Mouse (Mus musculus) liver, adult 2 months (tissue): Measurements from ENCODE around the gene Crispld2. TPM values are rescaled to one million over a fixed set of nuclear protein-coding genes. Genes with fewer than 3 reads are reported as not detected.

Source experiments
- DNase-seq: peaks from one replicate; pipeline ENCODE4 v3.0.0-alpha.2; 2011; ENCODE audit warnings: low read depth, low spot score; ENCODE audit errors: extremely low read depth
- H3K27ac ChIP-seq: fragments of 200-500 bp; replicated peaks from 2 replicates; pipeline ENCODE4 v1.5.1; 2012; ENCODE audit warnings: low read depth, mild to moderate bottlenecking, control low read depth, inconsistent platforms, low read length; ENCODE audit not compliant: insufficient read depth
- H3K27me3 ChIP-seq: fragments of 200-500 bp; 2 replicates; pipeline ENCODE4 v1.6.1; 2012; ENCODE audit warnings: mild to moderate bottlenecking, moderate library complexity, low read length, inconsistent platforms; ENCODE audit not compliant: control insufficient read depth, insufficient read depth
- H3K36me3 ChIP-seq: fragments of 200-500 bp; 2 replicates; pipeline ENCODE4 v1.6.1; 2012; ENCODE audit warnings: low read length, inconsistent platforms; ENCODE audit not compliant: control insufficient read depth, insufficient read depth
- H3K4me1 ChIP-seq: fragments of 200-500 bp; 2 replicates; pipeline ENCODE4 v1.6.1; 2011; ENCODE audit warnings: low read length; ENCODE audit not compliant: control insufficient read depth, insufficient read depth
- H3K4me3 ChIP-seq: fragments of 200-500 bp; 2 replicates; pipeline ENCODE4 v1.5.1; 2011; ENCODE audit warnings: low read depth, mild to moderate bottlenecking, control low read depth, low read length, moderate library complexity; ENCODE audit not compliant: insufficient read depth
- H3K79me2 ChIP-seq: fragments of 200-500 bp; 2 replicates; pipeline ENCODE4 v1.6.1; 2012; ENCODE audit warnings: inconsistent platforms, mild to moderate bottlenecking, low read length, moderate library complexity; ENCODE audit not compliant: control insufficient read depth, insufficient read depth
- H3K9ac ChIP-seq: fragments of 200-500 bp; 2 replicates; pipeline ENCODE4 v1.6.1; 2012; ENCODE audit warnings: low read depth, mild to moderate bottlenecking, control low read depth, inconsistent platforms, low read length
- CTCF ChIP-seq: fragments of 200-500 bp; IDR thresholded peaks from 2 replicates; pipeline ENCODE4 v1.5.1; 2011; ENCODE audit warnings: low read depth, low read length, control low read depth
- POLR2A ChIP-seq: fragments of 200-500 bp; IDR thresholded peaks from 2 replicates; pipeline ENCODE4 v1.6.1; 2011; ENCODE audit warnings: low read length, control low read depth; ENCODE audit not compliant: insufficient read depth; ENCODE audit errors: extremely low read depth
- WGBS: fragments of 180-500 bp; shearing (Covaris S2); methylation state at CpG from one replicate; pipeline ENCODE4 v1.1.7; 2018; 5-methylcytosine and 5-hydroxymethylcytosine counted together
- polyA plus RNA-seq: library from polyadenylated mRNA; depleted of rRNA; stranded (reverse); fragments of >200 nt; gene quantifications from 2 replicates; pipeline ENCODE4 v1.2.3, GENCODE M21; 2012
- total RNA-seq: library from RNA; depleted of rRNA; stranded (reverse); fragments of >200 nt; gene quantifications from 2 replicates; pipeline ENCODE4 v1.2.3, GENCODE M21; 2014

Gene Crispld2
- total and polyA plus RNA-seq, 2 experiments = 0.28 to 0.72 TPM

DNA sequence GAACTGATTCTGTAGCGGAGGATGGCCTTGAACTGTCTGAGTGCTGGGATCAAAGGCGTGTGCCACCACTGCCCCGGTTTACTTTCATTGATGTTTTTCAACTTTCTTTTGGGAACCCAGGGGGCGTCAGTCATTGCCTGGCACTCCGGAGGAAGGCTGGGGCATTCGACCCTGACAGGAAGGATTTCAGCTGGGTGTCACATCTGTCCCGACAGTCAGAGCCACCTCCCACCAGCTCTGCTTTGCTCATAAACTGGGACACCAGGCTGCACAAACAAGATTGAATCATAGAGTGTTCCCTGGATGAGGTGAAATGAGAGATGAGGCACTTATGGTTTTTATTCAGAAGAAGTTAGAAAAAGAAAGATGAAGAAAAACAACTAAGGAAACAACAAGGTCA, 40.0 kb upstream of the Crispld2 start:
- H3K79me2 ChIP-seq = no peaks in the 10 kb centered on the region
- H3K4me3 ChIP-seq = no peak overlapping the region
- no peaks in the 10 kb centered on the region for H3K4me1 ChIP-seq
- peaks cover 70% of the 10 kb centered on the region for H3K36me3 ChIP-seq
- TF ChIP-seq POLR2A (no peak), CTCF (no peak)
- DNase-seq = no peak
- no peak overlapping the region for H3K9ac ChIP-seq
- 65% methylated on average over 7 of the region's 7 CpGs for WGBS
- no peaks in the 10 kb centered on the region for H3K27me3 ChIP-seq
- H3K27ac ChIP-seq = no peak overlapping the region

DNA sequence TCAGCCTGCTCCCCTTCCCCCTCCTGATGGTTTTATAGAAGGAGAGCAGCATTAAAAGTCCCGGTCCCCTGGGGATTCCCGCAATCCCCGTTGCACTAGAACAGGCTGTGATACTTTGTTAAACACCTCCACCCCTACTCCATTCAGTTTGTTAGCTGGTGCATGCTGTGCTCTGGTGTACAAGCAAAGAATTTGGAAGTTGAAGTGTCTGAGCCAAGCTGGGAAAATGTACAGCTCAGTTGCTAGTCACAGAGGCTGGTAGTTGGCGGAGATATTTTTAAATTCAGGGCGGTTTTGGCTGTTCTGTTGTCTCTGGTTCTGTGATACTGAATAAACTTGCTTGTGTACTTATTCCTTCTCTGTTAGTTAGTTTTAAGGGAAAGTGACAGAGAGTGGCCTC, 39.5 kb upstream of the Crispld2 start:
- H3K4me1 ChIP-seq = no peaks in the 10 kb centered on the region
- no peak overlapping the region for H3K9ac ChIP-seq
- no peaks in the 10 kb centered on the region for H3K27me3 ChIP-seq
- peaks cover 69% of the 10 kb centered on the region for H3K36me3 ChIP-seq
- TF ChIP-seq POLR2A (no peak), CTCF (no peak)
- WGBS = 95% methylated on average over 5 of the region's 5 CpGs
- DNase-seq = no peak
- H3K4me3 ChIP-seq = no peak overlapping the region
- no peaks in the 10 kb centered on the region for H3K79me2 ChIP-seq
- H3K27ac ChIP-seq = no peak overlapping the region

DNA sequence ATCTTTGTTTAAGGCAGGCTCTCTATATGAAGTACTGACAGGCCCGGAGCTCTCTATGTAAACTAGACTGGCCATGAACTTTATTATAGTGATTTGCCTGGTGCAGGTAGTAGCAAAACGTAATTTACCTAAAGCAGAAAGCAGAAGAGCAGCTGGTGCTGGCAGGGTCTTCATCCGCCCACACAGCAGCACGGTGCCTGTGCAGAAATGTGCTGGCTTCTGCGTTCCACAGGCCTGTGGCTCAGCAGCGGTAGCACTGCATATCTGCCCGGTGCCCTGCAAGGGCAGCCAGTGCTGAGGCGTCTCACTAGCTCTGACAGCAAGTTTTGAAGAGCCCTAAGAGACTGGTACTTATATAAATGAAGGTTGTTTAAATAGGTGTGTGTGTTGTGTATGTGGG, 36.9 kb upstream of the Crispld2 start:
- Histone ChIP-seq H3K4me3 (no peak overlapping the region), H3K27ac (no peak overlapping the region), H3K27me3 (no peaks in the 10 kb centered on the region), H3K4me1 (no peaks in the 10 kb centered on the region), H3K9ac (no peak overlapping the region), H3K79me2 (no peaks in the 10 kb centered on the region), H3K36me3 (peaks cover 57% of the 10 kb centered on the region; the same call in 1 of the 2 replicates)
- DNase-seq = no peak
- TF ChIP-seq POLR2A (no peak), CTCF (no peak)
- WGBS = 93% methylated on average over 8 of the region's 8 CpGs

DNA sequence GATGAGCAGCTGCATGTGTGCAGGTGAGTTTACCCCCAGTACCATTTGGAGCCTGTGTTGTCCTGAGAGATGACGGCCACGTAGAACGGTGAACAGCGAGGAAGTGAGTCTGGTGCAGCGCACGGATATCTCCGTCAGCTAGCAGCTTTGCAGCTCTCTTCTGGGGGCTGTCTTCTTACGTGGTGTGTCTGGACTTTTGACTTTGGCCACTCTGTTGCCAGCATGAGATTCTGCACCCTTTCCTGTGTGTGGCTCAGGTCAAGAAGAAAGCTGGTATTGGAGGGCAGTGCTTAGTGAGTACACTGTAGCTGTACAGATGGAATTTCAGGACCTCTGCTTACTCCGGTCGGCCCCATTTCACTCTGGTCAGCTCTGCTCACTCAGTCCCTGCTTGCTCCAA, 34.2 kb upstream of the Crispld2 start:
- 89% methylated on average over 10 of the region's 10 CpGs for WGBS
- Histone ChIP-seq H3K36me3 (peaks cover 32% of the 10 kb centered on the region; the same call in 1 of the 2 replicates), H3K27me3 (no peaks in the 10 kb centered on the region), H3K4me1 (no peaks in the 10 kb centered on the region), H3K27ac (no peak overlapping the region), H3K9ac (no peak overlapping the region), H3K79me2 (no peaks in the 10 kb centered on the region), H3K4me3 (no peak overlapping the region)
- DNase-seq = no peak
- TF ChIP-seq CTCF (no peak), POLR2A (no peak)

DNA sequence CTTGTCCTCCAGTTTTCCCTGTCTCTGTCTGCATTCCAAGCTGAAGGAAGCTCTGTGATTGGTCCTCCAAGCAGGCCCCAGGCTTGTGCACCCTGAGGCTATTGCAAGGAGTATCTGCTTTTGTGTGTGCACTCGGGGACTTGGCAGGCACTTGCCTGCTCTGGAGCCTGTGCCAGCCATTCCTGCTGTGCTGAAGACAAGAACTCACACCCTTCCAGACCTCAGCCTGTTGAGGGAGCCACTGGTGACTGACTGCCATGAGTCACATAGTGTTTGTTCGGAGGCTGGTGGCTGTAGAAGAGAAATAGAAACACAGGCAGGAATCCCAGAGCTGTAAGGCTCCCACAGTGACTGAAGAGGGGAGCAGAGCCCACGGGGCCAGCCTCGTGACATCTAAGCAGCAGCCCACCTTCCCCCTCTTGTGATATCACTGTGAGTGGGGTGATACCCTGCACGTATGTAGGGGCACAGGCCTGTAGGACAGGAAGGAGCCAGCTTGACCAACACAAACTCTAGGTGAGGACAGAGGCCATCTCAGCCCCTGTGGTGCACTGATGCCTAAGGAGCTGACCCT, 31.6 kb upstream of the Crispld2 start:
- H3K4me1 ChIP-seq = no peaks in the 10 kb centered on the region
- H3K79me2 ChIP-seq = no peaks in the 10 kb centered on the region
- H3K4me3 ChIP-seq = no peak overlapping the region
- no peak overlapping the region for H3K9ac ChIP-seq
- no peak overlapping the region for H3K27ac ChIP-seq
- no peak for DNase-seq
- WGBS = 66% methylated on average over 5 of the region's 5 CpGs
- peaks cover 9% of the 10 kb centered on the region; the same call in 1 of the 2 replicates for H3K36me3 ChIP-seq
- H3K27me3 ChIP-seq = no peaks in the 10 kb centered on the region
- no peak for TF ChIP-seq POLR2A
- TF ChIP-seq CTCF = no peak

DNA sequence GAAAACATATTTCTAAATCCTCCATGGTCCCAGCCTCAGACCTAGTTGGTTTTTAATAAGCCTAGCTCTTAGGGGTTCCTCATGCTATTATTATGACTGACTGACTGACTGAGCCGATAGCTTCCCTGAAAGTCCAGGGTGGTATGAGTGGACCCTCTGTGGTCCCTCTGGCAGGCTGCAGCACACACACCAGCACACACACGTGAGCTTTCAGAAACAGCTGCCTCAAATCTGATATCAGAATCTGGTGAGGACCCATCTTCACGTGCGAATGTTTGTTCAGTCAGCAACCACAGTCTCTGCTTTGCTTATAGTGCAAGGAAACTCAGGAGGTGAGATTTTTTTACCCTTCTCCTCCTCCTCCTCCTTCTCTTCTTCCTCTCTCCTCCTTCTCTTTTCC, 27.4 kb upstream of the Crispld2 start:
- Histone ChIP-seq H3K79me2 (no peaks in the 10 kb centered on the region), H3K9ac (no peak overlapping the region), H3K27me3 (no peaks in the 10 kb centered on the region), H3K4me1 (no peaks in the 10 kb centered on the region), H3K4me3 (no peak overlapping the region), H3K27ac (no peak overlapping the region), H3K36me3 (no peaks in the 10 kb centered on the region)
- WGBS = 68% methylated on average over 4 of the region's 4 CpGs
- DNase-seq = no peak
- TF ChIP-seq POLR2A = no peak
- no peak for TF ChIP-seq CTCF
